Mouse (Mus musculus) kidney, adult 2 months (tissue): ENCODE data around the gene Actbl2.

Experiments
- CTCF ChIP-seq: fragments of 200-500 bp; conservative IDR thresholded peaks from 2 replicates; pipeline ENCODE4 v1.5.1; 2011; ENCODE audit warnings: low read depth, mild to moderate bottlenecking, control low read depth, low read length, moderate library complexity, mixed read lengths; ENCODE audit not compliant: insufficient read depth, insufficient read length
- POLR2A ChIP-seq: fragments of 200-500 bp; IDR thresholded peaks from one replicate; pipeline ENCODE4 v1.6.1; 2011; ENCODE audit warnings: low read depth, low read length, control low read depth

GRCm38 (mm10) chr13:111299145-111299713, 44.4 kb downstream of the Actbl2 start:
- TF ChIP-seq CTCF (no peak), POLR2A (no peak)
